31 mouse cellular contexts compared by ENCODE assay signal in the genomic region with DNA sequence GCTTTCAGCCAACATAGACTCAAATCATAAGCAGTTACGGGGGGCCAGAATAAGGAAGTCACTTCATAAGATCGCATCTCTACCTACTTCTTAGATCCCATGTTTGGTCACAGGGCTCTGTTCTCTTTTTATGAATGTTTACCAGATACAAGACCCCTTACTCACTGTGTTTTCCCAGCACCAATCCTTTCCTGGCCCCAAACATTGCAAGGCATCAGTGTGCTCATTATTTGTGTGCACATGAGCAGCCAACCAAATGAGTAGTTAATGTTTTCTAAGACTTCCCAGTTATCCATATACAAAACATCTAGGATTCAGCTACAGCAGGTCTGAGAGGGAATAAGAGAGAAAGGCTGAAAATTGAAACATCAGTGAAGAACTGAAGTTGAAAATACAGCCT. TPM values are rescaled to one million over a fixed set of nuclear protein-coding genes. Genes with fewer than 3 reads are reported as not detected.
DNase-seq lines count a peak whose midpoint lies in the region; ATAC-seq and TF ChIP-seq lines count a peak whose summit lies in the region.
"Had no signal": no experiment of that assay in that cellular context is flagged by ENCODE, and none has a peak within 500 bp of the region (broad histone marks: within the 10 kb centered on the region; RNA-seq: fewer than 3 reads in every experiment).

No protein-coding gene starts in this region.

- WGBS in kidney, adult 2 months = 73% methylated on average over 2 of the region's 2 CpGs
- WGBS in kidney, embryonic 15.5 days = 74% methylated on average over 2 of the region's 2 CpGs

- H3K36me3 ChIP-seq in kidney, adult 2 months (ENCODE audit: control insufficient read depth, insufficient read depth, low read length) = no peaks in the 10 kb centered on the region
- no peaks in the 10 kb centered on the region for H3K36me3 ChIP-seq in kidney, embryonic 15.5 days
- H3K36me3 ChIP-seq in MEL (ENCODE audit: control insufficient read depth in 1 of 2, insufficient read depth in 2 of 2, low read length in 2 of 2) = peaks cover 12 to 21% of the 10 kb centered on the region in 2 experiments
- H3K36me3 ChIP-seq: embryonic facial prominence, embryonic 10.5 days; embryonic facial prominence, embryonic 13.5 days; forebrain, embryonic 12.5 days; forebrain, embryonic 15.5 days; hindbrain, embryonic 12.5 days; hindbrain, embryonic 15.5 days had no signal

- H3K4me3 ChIP-seq in kidney, adult 2 months (ENCODE audit: insufficient read depth, low read depth, low read length) = no peak overlapping the region
- H3K4me3 ChIP-seq in kidney, embryonic 15.5 days (replicated peaks) = no peak overlapping the region
- H3K4me3 ChIP-seq in MEL (ENCODE audit: control insufficient read depth in 1 of 2, insufficient read depth in 1 of 2, low read depth in 2 of 2, low read length in 2 of 2) = no peak overlapping the region
- H3K4me3 ChIP-seq: embryonic facial prominence, embryonic 10.5 days; embryonic facial prominence, embryonic 13.5 days; erythroblast, embryonic 14.5 days; forebrain, embryonic 12.5 days; forebrain, embryonic 15.5 days; gastrocnemius, adult 2 months; heart, adult 2 months; heart, embryonic 10.5 days; heart, embryonic 13.5 days; hindbrain, embryonic 12.5 days; hindbrain, embryonic 15.5 days had no signal

- H3K27ac ChIP-seq in kidney, adult 2 months (ENCODE audit: insufficient read depth, low read depth, low read length) = no peak overlapping the region; the same call in 1 of the 2 replicates
- H3K27ac ChIP-seq in kidney, embryonic 15.5 days = peak overlapping the region; percentile 74
- no peak overlapping the region for H3K27ac ChIP-seq in MEL (ENCODE audit: control insufficient read depth, low read depth, low read length)
- H3K27ac ChIP-seq: embryonic facial prominence, embryonic 10.5 days; embryonic facial prominence, embryonic 13.5 days; forebrain, embryonic 12.5 days; forebrain, embryonic 15.5 days; gastrocnemius, adult 2 months; heart, adult 2 months; heart, embryonic 10.5 days; heart, embryonic 13.5 days; hindbrain, embryonic 12.5 days; hindbrain, embryonic 15.5 days had no signal

- peaks cover 9% of the 10 kb centered on the region; the same call in 1 of the 2 replicates for H3K4me1 ChIP-seq in kidney, adult 2 months (ENCODE audit: control insufficient read depth, insufficient read depth, low read length)
- H3K4me1 ChIP-seq in kidney, embryonic 15.5 days = peaks cover 28% of the 10 kb centered on the region
- H3K4me1 ChIP-seq in MEL (ENCODE audit: control insufficient read depth in 1 of 2, insufficient read depth in 2 of 2, low read length in 2 of 2) = peaks cover 0 to 6% of the 10 kb centered on the region in 2 experiments; a peak in 3 of 4 replicates
- H3K4me1 ChIP-seq: embryonic facial prominence, embryonic 10.5 days; heart, embryonic 10.5 days; heart, embryonic 13.5 days; hindbrain, embryonic 12.5 days had no signal

- peak; percentile 42 for DNase-seq in kidney, adult 2 months
- no peak for DNase-seq in kidney, postnatal 14 days
- DNase-seq in kidney, adult 18-20 months = no peak
- DNase-seq in MEL (ENCODE audit: low read depth, low spot score) = peak; percentile 15
- DNase-seq in frontal cortex, postnatal 36 days (ENCODE audit: low spot score in 2 of 2) = no peak
- DNase-seq: adrenal gland, adult 8-10 months; adrenal gland, postnatal 25 days; B cell, adult 2 months; cerebellum, adult 11-12 months; cerebellum, adult 8-10 months; cerebellum, postnatal 10 days; cerebellum, postnatal 36 days; embryo, embryonic 11 days; gastrocnemius, adult 2 months; gastrocnemius, postnatal 14 days; heart, adult 2 months; heart, postnatal 14 days had no signal

- no peak for TF ChIP-seq CTCF in kidney, adult 2 months (conservative IDR thresholded peaks at IDR 0.05; ENCODE audit: insufficient read depth, insufficient read length, low read depth, low read length)
- TF ChIP-seq CTCF in MEL (IDR thresholded peaks at IDR 0.05 in 2 of 3, conservative IDR thresholded peaks at IDR 0.05 in 1 of 3; ENCODE audit: control insufficient read depth in 1 of 3, insufficient read depth in 1 of 3, low read depth in 2 of 3, low read length in 3 of 3, poor library complexity in 1 of 3, severe bottlenecking in 1 of 3) = no peak

- TF ChIP-seq RAD21 in MEL (IDR thresholded peaks at IDR 0.05; ENCODE audit: low read depth, low read length) = no peak

- H3K4me2 ChIP-seq in kidney, embryonic 15.5 days = no peak overlapping the region
- H3K4me2 ChIP-seq: embryonic facial prominence, embryonic 13.5 days; forebrain, embryonic 12.5 days; forebrain, embryonic 15.5 days; heart, embryonic 13.5 days; hindbrain, embryonic 12.5 days; hindbrain, embryonic 15.5 days had no signal

- no peaks in the 10 kb centered on the region for H3K79me2 ChIP-seq in MEL (ENCODE audit: control insufficient read depth, insufficient read depth, low read length, poor library complexity)

- no peak for TF ChIP-seq EP300 in MEL (IDR thresholded peaks at IDR 0.05; ENCODE audit: low read depth in 1 of 2, low read length in 2 of 2)

- no peaks in the 10 kb centered on the region for H3K27me3 ChIP-seq in kidney, adult 2 months (replicated peaks; ENCODE audit: control insufficient read depth, insufficient read depth, low read length)
- H3K27me3 ChIP-seq in kidney, embryonic 15.5 days = no peaks in the 10 kb centered on the region
- no peaks in the 10 kb centered on the region for H3K27me3 ChIP-seq in MEL (ENCODE audit: control insufficient read depth in 1 of 2, insufficient read depth in 2 of 2, low read length in 2 of 2)
- H3K27me3 ChIP-seq: CH12.LX; embryonic facial prominence, embryonic 13.5 days; forebrain, embryonic 12.5 days; heart, embryonic 13.5 days; hindbrain, embryonic 12.5 days; hindbrain, embryonic 15.5 days had no signal

- no peaks in the 10 kb centered on the region for H3K9me3 ChIP-seq in kidney, embryonic 15.5 days (replicated peaks)
- H3K9me3 ChIP-seq in MEL (replicated peaks; ENCODE audit: insufficient read depth, low read length) = no peaks in the 10 kb centered on the region
- H3K9me3 ChIP-seq: embryonic facial prominence, embryonic 10.5 days; forebrain, embryonic 12.5 days; forebrain, embryonic 15.5 days; G1E; heart, embryonic 10.5 days; heart, embryonic 13.5 days; hindbrain, embryonic 12.5 days; hindbrain, embryonic 15.5 days had no signal

- ATAC-seq in kidney, embryonic 15.5 days (replicated peaks; ENCODE audit: low FRiP score) = 0 out of 2 replicates have a peak, but pooled peaks have one; percentile 54
- ATAC-seq in granulocyte monocyte progenitor cell, adult 5-6 weeks (replicated peaks; ENCODE audit: poor library complexity, severe bottlenecking) = peak; percentile 20; the same call in 1 of the 2 replicates
- ATAC-seq: activated CD4-positive, CD25-positive, alpha-beta regulatory T cell, adult 4 months; forebrain, embryonic 15.5 days had no signal

- no peak for TF ChIP-seq POLR2A in kidney, adult 2 months (IDR thresholded peaks at IDR 0.05; ENCODE audit: low read depth, low read length)
- TF ChIP-seq POLR2A in MEL (IDR thresholded peaks at IDR 0.05; ENCODE audit: control insufficient read depth in 1 of 2, insufficient read depth in 1 of 2, low read depth in 1 of 2, low read length in 2 of 2, poor library complexity in 1 of 2) = no peak

- H3K9ac ChIP-seq in kidney, embryonic 15.5 days = no peak overlapping the region
- no peak overlapping the region for H3K9ac ChIP-seq in MEL (ENCODE audit: control insufficient read depth, low read depth, low read length, poor library complexity, severe bottlenecking)
- H3K9ac ChIP-seq: embryonic facial prominence, embryonic 13.5 days; forebrain, embryonic 12.5 days; forebrain, embryonic 15.5 days; heart, embryonic 13.5 days; hindbrain, embryonic 12.5 days; hindbrain, embryonic 15.5 days had no signal

TF ChIP-seq in MEL, 35 proteins besides CTCF, POLR2A, EP300 and RAD21:
- TF ChIP-seq SIN3A (IDR thresholded peaks at IDR 0.05; ENCODE audit: low read length) (no peak), ZC3H11A (IDR thresholded peaks at IDR 0.05; ENCODE audit: low read depth, low read length) (no peak), MAZ (IDR thresholded peaks at IDR 0.05; ENCODE audit: low read depth, low read length) (no peak), GATA1 (IDR thresholded peaks at IDR 0.05; ENCODE audit: low read depth, low read length) (no peak), MAFK (IDR thresholded peaks at IDR 0.05; ENCODE audit: borderline replicate concordance, low read depth, low read length) (no peak), NRF1 (IDR thresholded peaks at IDR 0.05; ENCODE audit: insufficient read depth, low read depth, low read length, poor library complexity, severe bottlenecking) (no peak), ELF1 (IDR thresholded peaks at IDR 0.05; ENCODE audit: low read depth, low read length) (no peak), RCOR1 (IDR thresholded peaks at IDR 0.05; ENCODE audit: low read depth, low read length) (no peak), MEF2A (IDR thresholded peaks at IDR 0.05; ENCODE audit: extremely low read depth, insufficient replicate concordance, low read depth, low read length, poor library complexity, severe bottlenecking) (no peak), POLR2AphosphoS5 (IDR thresholded peaks at IDR 0.05; ENCODE audit: borderline replicate concordance, low read depth, low read length) (no peak), TCF12 (IDR thresholded peaks at IDR 0.05; ENCODE audit: low read depth, low read length) (no peak), ETS1 (IDR thresholded peaks at IDR 0.05; ENCODE audit: low read depth, low read length) (no peak), E2F4 (IDR thresholded peaks at IDR 0.05; ENCODE audit: borderline replicate concordance, low read depth, low read length) (no peak), BHLHE40 (IDR thresholded peaks at IDR 0.05; ENCODE audit: borderline replicate concordance, low read depth, low read length) (no peak), TAL1 (IDR thresholded peaks at IDR 0.05; ENCODE audit: low read length) (no peak)

RNA-seq across cellular contexts. Expression of a gene that starts 44.3 kb away (rescaled TPM):
- polyA plus RNA-seq in kidney, adult 2 months (2012; rRNA removed) = 7.3 and 8.8 TPM in 2 replicates
- 10.1 and 10.2 TPM in 2 replicates for polyA plus RNA-seq in kidney, embryonic 15.5 days (2015; fragmentation: Nextera tagmentation; extraction: Ambion mirVana)
- total RNA-seq in MEL (2012; rRNA removed) = 44.4 and 49.0 TPM in 2 replicates
- polyA plus RNA-seq in MEL (2012; ENCODE audit: insufficient read depth in 1 of 2, insufficient read length in 2 of 2, low read depth in 1 of 2, low replicate concordance in 2 of 2, missing spikeins in 1 of 2) = 100 to 1,000 TPM in 1 of 2 experiments, 10 to 100 TPM in 1; 67.6 to 180 TPM
- 63.2 and 74.8 TPM in 2 replicates for total RNA-seq in granulocyte monocyte progenitor cell, adult 5-6 weeks (2014; fragmentation: Nextera tagmentation)
- 94.4 and 95.7 TPM in 2 replicates for total RNA-seq in granulocyte monocyte progenitor cell, adult 5-6 weeks (2017)

Comparison
In these comparisons a context has a peak if more than half of its experiments do, and no peak if none do; other contexts are left out.
1. DNase-seq: peak in kidney, adult 2 months (single experiment) and MEL (single experiment); none in kidney, postnatal 14 days (single experiment), kidney, adult 18-20 months (single experiment) and frontal cortex, postnatal 36 days (0 of 2).